Mouse (Mus musculus): ENCODE results near the gene Pik3r5.
A peak's percentile ranks its signal among the peaks of the same experiment; 100 is the strongest.

Pik3r5 gene

GRCm38 (mm10) chr11:68486093-68486492, 54.2 kb downstream of the Pik3r5 start:
- no peak for DNase-seq (ENCODE audit: low spot score)

DNA sequence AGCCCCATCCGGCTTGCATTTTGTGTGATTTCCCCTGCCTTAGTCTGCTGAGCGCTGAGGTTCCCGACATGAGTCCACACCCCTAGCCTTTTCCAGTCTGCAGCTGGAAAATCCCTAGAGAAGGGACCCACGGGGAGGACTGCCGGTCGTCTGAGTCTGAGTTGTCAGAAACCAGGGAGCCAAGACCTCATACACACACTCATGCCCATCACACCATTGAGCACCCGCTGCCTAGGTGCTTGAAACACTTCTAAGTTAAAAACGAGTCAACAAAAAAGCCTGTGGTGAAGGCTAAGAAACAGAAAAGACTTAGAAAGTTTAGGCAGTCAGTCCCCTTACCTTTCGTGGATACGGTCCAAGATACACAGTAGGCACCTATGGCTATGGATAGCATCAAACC, 55.8 kb downstream of the Pik3r5 start:
- DNase-seq (ENCODE audit: low spot score) = no peak

GRCm38 (mm10) chr11:68488256-68488824, 56.4 kb downstream of the Pik3r5 start:
- no peak for DNase-seq (ENCODE audit: low spot score)

- DNase-seq (ENCODE audit: low spot score) = no peak
Measured at GRCm38 (mm10) chr11:68489236-68489635, 57.3 kb downstream of the Pik3r5 start.

DNA sequence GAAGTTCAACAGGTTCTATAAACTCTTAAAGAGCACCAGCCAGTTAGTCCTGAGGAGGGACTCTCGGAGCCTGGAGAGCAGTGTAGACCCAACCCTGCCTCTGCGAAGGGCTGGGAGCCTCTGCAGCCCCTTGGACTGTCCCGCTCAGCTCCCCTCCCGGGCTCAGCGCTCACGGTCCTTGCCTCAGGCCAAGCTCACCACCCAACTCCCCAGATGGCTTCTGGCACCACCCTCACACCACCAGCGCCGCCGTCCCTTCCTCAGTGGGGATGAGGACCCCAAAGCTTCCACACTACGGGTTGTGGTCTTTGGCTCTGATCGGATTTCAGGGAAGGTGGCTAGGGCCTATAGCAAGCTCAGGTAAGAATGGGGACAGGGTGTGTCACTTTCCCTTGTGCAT, 60.7 kb downstream of the Pik3r5 start:
- no peak for DNase-seq (ENCODE audit: low spot score)

GRCm38 (mm10) chr11:68493760-68494159, 61.8 kb downstream of the Pik3r5 start:
- no peak for DNase-seq (ENCODE audit: low spot score)

GRCm38 (mm10) chr11:68497081-68497480, 65.2 kb downstream of the Pik3r5 start:
- no peak for DNase-seq (ENCODE audit: low spot score)

DNA sequence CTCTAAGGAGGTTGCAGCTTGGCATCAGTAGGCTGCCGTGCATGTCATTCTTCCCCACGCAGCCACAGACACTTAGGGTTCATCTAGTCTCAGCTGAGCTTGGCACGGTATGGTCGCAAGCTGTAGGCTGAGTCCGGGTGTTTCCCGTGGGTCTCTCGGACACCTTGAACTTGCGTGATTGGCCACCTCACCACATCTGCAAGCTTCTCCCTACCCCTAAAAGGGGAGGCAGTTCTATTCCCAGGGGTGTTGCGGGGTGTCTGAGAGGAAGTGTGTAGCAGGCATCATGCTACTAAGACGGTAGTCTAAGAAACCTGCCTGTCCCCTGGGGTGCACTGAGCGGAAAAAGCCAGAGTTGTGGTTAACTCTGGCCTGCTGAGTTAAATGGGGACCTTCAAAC, 66.6 kb downstream of the Pik3r5 start:
- DNase-seq (ENCODE audit: low spot score) = no peak

GRCm38 (mm10) chr11:68498999-68499699, 67.2 kb downstream of the Pik3r5 start:
- DNase-seq (ENCODE audit: low spot score) = no peak

- DNase-seq (ENCODE audit: low spot score) = no peak
Measured at GRCm38 (mm10) chr11:68500949-68501350, 69.0 kb downstream of the Pik3r5 start.

GRCm38 (mm10) chr11:68502408-68502807, 70.5 kb downstream of the Pik3r5 start:
- DNase-seq (ENCODE audit: low spot score) = no peak

- DNase-seq (ENCODE audit: low spot score) = no peak
Measured at GRCm38 (mm10) chr11:68502902-68503629, 71.1 kb downstream of the Pik3r5 start, which contains the start of gene Pik3r6. Gene Pik3r6 (plus strand): TSS chr11:68503019.

DNA sequence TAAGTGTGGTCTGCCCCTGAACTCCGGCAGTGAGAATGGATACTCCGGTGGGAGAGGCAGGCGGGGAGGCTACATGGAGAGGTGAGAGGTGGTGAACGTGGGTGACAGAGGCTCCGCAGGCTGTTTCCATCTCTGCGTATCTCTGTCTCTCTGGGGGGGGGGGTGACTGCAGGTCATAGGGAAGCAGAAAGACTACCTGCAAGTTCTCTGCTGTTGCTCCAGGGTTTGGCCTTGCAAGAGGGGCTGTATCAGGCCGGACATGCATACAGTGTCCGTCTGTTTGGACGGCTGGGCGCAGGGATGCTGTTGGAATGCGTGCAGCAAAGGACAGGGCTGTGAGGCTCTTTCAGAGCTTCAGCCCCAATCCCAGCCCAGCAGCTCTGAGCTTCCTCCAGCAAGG, 73.0 kb downstream of the Pik3r5 start:
- DNase-seq (ENCODE audit: low spot score) = no peak

- no peak for DNase-seq (ENCODE audit: low spot score)
Measured at GRCm38 (mm10) chr11:68507246-68507645, 75.3 kb downstream of the Pik3r5 start.

DNA sequence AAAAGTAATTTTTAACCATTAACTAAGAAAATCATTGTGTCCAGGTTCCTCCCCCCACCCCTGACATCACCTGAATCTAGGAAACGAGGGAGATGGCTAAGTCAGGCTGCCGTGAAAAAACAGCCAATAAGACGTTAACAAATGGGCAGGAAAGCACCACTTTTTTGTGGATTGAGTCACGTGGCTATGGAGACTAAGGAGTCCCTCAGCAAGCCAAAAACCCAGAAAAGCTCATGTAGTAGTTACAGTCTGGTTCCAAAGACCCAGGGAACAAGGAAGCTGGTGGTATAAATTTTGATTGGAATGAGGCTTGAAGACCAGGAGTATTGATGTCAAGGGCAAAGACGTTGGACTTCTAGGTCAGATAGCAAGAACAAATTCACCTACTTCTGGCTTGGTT, 76.7 kb downstream of the Pik3r5 start:
- DNase-seq (ENCODE audit: low spot score) = no peak

GRCm38 (mm10) chr11:68509194-68509593, 77.3 kb downstream of the Pik3r5 start:
- DNase-seq (ENCODE audit: low spot score) = no peak

DNA sequence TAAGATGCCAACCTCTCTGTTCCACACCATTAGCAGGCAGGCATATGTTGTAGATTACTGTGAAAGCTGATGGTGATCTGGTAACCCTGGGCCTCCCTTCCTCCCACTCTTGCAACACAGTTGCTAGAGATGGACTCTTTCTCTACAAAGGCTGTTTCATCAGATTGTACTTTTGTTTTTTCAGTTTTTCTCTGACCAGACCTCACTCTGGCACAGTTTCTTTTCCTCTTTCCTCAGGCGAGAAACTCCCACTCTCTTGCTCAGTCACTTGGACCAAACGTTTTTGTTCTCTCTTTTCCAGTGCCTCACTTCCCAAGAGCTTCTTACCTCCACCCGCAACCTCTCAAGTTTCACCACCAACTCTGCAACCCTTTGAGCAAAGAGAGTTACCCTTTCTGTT, 82.0 kb downstream of the Pik3r5 start:
- no peak for DNase-seq (ENCODE audit: low spot score)

DNA sequence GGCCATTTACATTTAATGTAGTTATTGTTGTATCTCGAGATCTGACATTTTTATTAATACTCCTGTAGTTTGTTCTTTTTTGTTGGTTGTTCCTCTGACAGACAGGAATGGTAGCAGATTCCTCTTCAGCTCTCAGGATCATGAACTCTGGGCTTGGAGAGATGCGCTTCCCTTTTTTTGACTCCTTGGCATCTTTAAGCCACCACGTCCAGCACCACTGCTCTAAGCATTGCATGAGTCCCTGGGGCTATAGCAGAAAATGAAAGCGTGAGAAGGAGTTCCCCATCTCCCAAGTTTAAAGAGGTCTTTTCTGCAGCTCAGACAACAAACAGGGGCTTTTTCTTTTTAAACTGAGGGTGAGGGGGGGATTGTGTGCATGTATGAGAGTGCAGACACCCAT, 87.4 kb downstream of the Pik3r5 start:
- no peak for DNase-seq (ENCODE audit: low spot score)

DNA sequence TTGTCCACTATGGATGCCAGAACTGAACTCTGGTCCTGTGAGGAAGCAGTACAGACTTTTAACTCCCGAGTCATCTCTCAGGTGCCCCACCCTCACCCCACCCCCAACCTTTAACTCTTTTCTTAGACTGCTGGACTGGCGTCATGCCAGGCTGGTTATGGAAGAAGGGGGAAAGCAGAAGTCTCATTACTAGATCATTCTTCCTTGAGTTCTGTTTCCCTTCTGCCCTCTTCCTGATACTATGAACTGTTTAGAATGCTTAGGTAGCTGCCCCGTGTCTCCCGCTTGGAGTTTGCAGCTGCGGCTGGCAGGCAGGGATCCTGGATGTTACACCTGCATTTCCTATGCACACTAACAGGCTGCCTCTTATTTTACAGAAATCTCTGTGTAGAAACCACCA, 87.9 kb downstream of the Pik3r5 start:
- no peak for DNase-seq (ENCODE audit: low spot score)

DNA sequence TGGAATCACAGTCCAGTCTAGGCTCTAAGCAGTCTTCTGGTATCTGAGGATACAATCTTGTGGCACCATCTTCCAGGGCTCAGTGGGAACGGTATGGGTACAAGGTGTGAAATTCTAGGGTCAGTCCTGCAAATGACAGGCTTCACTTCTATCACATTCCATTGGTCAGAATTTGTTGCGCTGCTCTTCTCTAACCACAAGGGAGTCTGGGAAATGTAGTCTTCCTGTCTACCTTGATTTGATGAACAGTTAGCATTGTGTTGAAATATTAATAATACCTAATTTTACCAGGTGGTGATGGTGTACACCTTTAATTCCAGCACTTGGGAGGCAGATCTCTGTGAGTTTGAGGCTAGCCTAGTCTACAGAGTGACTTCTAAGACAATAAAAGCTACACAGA, 88.5 kb downstream of the Pik3r5 start:
- no peak for DNase-seq (ENCODE audit: low spot score)

- DNase-seq (ENCODE audit: low spot score) = no peak
Measured at GRCm38 (mm10) chr11:68521352-68521751, 89.4 kb downstream of the Pik3r5 start.

DNA sequence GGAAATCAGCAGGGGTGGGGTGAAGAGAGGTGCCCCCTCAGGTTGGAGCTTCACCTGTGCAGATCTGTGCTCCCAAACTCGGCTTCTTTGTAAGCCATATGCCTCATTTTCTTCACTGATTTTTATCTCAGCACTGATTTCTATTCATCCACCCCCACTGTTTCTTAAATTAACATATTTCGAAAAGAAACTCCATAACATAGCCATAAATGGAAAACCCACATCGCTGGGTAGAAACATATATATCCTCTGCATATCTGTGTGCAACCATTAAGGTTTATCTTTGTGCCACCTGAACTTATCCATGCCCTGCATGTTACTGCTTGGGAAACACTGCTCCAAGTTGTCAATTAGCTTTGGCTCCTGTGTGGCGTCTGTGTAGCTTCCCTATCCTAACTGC, 94.5 kb downstream of the Pik3r5 start:
- no peak for DNase-seq (ENCODE audit: low spot score)

GRCm38 (mm10) chr11:68531066-68531806, 99.3 kb downstream of the Pik3r5 start:
- peak; percentile 64 for DNase-seq (ENCODE audit: low spot score)

All from layer of hippocampus, adult 11-12 months (tissue).